Mouse (Mus musculus) thymus, postnatal 36 days (tissue): ENCODE measurements around the gene Auts2.

ENCODE experiments used
- DNase-seq, 2 experiments: peaks; one replicate each; pipeline ENCODE4 v3.0.0; 2022; ENCODE audit warnings: mixed read lengths in 2 of 2

The Auts2 gene

DNA sequence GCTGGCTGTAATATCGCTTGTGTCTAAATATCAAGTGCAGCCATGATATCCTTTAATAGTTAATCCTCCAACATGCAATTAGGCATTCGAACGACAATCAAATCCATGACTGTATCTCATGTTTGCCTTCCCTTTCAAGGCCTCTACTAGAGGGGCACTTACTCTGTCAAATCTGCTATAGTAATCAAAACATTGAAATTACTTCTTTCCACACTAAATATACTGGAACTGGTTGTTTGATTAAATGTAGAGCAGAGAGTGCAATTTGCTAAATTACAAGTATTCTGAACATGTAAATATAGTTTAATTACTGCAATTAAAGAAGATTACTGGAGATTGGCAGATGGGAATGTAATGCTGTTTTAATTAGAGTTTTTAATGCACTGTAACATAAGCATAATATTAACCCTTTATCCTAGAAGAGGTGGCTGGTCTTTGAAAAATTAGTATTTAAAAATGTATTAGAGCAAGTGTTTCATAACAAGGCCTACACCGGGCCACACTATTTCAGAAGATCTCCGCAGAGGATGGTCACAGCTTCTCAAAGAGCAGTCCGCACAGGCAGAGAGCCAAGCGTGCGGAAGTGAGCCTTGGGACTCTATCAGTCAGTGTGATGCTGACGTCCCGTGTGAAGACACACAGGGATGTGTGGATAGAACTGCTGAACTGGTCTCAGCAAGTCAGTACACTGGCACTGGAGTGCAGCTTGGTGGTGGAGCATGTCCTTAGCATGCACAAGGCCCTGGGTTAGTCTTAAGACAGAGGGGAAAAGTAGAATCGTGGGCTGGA is 673.2 kb downstream of the Auts2 start:
- DNase-seq: no peak

DNA sequence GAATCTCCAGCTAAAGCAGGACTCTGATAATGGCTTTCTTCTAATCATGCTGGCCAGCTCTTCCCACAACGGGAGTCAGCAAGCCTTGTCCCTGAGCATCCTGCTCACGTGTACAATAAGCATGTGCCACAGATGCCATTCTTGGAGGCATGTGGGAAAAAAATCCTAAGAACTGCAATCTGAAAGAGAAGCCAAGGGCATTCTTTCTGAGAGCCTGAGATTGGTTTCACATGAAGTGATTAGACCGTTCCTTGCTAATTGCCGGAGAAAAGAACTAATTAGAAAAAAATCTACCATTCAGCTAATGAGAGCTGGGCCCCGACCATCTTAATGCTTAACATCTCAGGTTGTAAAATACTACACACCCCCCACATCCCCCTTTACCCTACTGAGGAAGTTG is 677.9 kb downstream of the Auts2 start:
- DNase-seq: no peak

DNA sequence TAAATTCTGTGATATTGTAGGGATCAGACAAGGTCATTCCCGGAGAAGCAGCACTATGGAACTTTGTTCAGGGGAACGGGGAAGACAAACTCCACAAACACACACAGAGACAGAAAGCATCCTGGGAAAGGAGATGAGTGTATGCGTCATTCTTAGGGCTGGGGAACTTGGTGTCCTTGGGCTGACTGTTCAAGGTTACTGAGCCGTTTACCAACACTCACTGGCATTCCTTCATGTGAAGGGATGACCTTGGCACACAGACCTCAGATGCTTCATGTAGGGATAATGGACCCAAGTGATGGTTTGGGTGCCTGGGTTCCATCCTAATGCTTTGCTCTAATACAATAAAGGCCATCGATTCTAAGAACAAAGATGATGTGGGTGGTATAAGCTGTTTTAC is 685.2 kb downstream of the Auts2 start:
- no peak for DNase-seq

DNA sequence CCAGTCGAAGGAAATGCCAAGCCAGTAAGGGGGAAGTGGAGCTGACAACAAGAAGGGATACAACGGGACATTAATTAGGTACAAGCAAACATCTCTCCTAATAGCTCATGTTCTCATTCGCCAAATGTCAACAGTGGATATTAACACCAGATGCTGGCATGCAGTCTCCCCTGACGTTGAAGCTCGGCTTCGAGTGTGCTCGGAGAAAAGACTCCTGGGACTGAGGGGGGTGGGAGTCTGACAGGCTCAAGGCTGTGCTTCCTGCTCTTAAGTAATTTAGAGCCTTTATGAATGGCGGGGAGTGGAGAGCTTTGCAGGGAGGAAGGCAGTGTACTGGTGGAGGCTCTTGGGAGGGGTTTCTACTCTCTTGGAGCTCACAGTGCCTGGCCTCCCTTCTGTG is 687.8 kb downstream of the Auts2 start:
- DNase-seq: no peak

DNA sequence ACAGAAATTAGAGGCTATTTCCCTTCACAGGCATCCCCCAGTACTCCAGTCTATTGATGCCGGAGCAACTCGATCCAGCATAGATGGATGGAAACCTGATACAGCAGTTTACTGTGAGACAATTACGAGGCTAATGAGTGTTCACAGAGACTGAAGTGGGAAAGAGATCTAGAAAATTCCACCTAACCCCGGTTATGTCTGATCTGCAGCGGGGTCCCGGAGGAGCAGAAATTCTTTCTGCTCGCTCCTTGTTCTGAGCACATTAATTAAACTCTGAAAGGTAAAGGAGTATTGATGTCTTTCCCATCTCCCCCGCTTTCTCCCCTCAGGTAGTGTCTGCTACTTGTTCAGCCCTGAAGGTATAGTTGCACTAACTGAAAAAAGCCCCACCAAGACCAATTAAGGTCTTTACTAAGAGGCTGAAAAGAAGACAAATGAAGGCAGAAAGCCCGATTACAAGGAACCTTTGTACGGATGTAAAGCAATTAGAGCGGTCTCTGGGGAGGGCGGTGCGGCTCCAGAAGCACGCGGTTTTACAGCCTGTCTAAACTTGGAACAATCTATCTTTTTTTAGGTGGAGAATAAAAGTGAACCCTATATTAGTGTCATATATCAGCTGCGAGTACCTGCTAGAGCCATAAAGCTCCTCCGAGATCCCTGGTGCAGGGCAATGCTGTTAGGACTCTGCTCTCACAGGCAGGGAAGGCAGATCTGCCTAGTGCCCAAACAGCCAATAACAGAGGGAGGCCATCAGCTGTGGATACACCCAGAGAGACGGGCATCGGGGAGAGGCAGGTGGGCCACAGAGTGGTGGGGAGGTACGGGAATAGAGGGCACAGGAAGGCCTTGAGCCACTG is 691.3 kb downstream of the Auts2 start:
- no peak for DNase-seq

DNA sequence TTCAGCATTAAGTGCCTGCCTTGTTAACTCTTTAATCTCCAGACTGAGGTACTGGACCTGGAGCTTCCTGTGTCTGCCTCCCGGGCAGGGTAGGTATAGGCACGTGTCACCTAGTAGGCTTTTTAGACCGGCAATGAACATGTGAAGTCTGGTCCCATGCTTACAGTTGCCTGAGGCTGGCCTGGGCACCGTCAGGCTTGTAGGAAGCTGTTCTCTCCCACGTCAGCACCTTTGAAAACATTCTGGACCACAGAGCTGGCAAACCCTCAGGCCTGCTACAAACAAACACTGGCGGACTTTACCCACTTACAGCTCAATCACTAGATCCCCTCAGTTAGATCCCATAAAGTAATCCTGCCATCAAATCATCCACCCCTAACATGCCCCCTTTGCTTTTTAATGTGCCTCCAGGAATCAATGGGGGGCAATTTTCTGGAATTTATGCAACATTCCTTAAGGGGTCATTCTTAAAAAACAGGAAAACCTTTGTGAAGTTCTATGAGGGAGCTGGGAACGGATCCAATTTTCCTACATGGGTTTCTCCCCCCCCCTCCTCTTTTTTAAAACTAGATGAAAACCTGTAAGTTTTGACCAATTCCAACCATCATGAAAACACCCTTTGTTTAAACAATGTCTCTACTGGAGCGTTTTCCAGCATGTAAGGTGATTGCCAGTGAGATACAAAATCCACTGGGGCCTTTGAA is 692.4 kb downstream of the Auts2 start:
- DNase-seq: no peak

DNA sequence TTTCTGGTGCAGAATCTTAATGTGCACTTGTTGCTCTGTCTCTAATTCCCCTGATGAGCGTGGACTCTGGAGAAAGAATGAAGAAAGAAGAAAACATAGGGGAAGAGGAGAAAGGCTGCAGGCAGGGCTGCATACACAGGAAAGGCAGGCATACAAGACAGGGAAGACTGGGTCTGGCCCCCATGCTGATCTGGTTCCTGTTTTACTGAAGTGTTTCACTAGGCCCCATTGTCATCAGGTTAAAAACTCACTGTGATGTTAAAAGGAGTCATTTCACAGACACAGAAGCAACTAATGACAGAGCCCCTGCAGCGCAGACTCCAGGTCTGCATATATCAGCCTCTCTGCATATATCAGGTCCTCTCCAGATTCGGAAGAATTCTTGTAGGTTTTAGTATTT is 693.5 kb downstream of the Auts2 start:
- DNase-seq: no peak

DNA sequence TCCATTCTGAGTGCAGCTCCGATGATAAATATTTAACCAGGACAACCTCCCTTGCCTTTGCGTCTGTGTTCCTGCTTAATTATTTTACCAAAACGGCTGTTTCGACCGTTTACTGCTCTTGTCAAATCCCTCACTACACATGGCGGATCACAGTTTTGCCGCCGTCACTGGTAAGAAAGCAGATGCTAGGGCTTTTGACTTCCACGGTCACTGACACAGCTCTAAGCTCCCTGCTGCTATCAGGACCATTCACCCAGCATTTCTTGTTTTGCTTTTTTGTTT is 698.7 kb downstream of the Auts2 start:
- DNase-seq: no peak

DNA sequence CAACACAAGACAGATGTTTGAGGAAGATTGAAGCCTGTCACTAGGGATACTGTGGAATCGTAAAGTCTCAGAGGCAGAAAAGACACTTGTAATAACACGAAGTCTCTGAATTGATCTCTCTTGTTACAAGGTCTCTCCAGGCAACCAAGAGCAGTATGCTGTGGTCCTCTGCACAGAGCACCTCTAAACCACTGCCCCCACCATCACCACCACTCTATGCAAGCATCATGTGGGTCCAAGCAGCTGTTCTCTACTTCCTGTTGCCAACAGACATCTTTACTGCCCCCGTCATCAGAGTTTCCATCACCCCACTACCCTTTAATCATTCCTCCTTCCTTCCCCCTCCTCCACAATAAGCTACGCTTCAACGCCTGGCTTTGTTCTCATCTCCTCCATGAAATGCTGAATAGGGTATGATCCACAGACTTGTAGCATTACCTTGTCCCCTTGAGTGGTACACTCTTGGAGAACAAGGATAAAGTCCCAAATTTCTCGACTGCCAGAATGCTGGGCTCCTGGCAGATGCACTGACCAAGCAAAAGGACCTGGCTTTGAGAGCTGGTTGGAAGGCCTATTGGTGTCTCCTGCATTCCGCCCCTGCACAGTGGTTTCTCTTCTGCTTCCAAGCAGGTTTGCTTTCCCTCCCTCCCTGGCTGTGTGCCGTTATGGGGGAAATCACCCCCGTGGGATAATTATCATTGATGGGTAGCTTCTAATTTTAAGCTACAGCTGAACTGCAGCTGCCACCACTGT is 699.2 kb downstream of the Auts2 start:
- DNase-seq: no peak

DNA sequence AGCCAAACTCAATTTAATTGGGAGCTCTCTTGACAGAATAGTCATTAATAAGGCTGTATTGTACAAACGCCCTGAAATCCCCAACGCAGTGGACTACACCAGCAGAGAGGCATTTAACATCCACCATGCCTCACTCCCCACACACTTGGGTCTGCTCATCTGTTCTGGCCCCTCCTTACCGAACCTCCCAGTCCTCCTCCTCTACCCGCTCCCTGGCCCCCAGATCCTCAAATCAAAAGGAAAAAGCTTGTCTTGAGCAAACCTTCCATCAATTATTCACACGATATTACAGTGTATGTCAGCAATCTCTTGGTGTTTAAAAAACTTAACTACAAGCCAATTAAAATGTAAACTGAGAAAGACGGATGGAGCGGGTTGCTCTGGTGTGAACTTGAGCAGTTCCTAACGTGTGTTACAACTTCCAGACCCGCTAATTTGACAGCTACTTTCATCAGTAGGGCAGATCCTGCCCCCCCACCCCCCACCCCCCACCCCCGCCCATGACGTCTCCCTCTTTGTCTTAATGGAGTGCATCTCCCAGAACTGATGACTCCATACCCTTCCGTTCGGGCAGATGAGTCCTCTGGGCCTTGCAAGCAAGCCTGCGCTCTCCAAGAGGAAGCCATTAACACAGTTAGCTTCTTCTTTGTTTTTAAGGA is 703.4 kb downstream of the Auts2 start:
- DNase-seq: no peak

DNA sequence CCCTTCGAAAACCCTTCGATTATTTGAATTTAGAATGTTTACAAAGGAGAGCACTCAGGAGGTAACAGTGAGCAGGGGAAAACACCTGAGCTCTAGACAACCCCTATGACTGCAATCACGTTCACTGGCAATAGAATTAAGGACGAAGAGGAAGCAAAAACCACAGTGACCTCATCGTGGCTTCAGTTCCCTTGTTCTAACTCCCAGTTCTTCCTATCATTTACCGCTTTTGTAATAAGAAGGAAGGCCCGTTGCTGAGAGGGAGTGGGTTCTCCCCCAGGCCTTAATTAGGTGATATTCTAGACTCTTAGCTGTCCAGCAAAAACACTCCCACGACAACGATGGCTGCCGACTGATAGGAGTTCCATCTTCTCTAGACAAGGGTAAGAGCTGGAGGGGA is 704.1 kb downstream of the Auts2 start:
- no peak for DNase-seq

DNA sequence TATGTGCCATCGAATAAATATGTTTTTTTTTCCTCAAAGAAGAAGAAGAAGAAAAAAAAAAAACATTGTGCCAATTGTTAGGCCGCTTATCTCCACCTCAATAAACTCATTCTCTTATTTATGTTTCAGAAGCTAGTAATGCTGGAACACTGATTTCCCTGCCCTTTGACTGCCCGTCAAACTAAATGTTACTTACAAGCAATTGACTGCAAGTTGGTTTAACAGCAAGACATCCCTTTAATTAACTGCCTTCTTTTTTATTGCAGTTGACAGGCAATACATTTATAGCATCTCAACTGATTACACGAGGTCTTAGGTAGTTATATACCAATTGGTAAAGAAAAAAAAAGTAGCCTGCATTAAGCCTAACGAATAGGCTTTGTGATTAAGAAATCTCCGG is 705.1 kb downstream of the Auts2 start:
- DNase-seq: no peak

DNA sequence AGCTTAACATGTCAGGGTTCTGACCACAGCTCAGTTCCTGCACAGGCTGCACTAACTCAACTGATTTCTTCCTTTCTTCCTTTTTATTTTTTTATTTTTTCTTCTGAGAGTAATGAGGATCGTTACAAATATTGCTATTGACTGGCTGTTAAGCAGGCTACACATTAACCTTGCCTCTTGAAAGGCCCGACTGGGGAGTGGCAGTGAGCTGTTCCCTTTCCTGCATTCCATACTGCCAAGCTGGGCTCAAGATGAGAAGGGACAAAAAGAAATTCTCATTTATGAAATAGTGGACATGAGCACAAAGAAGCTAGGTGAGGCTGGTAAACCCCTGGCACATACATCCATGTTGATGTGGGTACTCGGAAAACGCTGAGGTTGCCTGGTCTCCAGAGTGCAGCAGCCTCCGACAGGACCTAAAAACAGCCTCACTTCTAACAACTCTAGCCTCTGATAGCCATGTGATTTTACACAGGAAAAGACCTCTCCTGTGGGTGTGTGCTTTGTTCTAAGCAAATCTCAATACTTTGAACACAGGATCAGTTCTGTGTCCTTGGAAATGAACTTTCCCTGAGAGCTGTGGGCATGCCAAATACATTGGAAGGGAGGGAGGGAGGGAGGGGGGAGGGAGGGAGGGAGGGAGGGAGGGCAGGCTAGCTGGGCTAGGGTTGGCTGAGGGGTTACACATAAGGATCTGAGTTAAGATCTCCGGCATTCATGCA is 707.0 kb downstream of the Auts2 start:
- DNase-seq: no peak

DNA sequence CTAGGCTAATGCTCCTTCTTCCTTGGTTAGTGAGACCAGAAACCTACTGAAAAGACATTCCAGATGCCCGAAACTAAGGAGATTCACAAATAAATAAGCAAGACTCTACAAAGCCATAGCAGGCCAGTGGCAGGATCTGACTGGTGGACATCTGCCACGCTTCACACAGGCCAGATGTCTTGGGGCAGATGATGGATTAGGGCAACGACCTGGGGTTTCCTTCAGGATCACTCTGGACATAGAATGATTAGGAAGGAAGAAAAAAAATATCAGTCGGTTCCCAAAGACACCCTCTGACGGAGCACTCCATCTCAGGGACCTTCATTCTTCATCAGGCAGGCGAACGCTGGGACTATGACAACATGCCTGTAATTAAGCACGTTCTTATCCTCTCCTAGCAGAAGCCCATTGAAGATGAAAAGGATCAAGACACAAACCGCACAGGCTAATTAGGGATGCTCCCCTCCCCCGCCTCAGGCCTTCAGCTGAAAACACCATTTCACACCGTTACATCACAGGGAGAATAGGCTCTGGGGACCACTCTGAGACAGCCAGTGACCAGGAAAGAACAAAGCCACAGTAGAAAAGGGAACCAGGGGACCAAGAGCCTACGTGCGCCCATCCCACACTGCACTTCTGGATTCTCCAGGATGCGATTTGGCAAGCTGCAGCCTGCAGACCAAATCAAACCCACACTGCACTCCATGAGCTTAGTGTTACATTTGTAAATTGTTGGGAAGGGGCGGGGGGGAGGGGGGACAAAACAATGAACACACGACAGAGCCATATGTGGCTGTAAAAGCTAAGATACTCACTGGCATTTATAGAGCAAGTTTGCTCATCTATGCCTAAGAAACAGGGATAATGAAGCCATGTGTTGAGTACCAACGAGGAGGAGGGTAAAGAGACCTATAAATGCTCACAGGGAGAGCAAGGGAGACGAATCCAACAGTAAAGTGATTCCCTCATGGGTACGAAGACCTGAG is 710.0 kb downstream of the Auts2 start:
- no peak for DNase-seq

DNA sequence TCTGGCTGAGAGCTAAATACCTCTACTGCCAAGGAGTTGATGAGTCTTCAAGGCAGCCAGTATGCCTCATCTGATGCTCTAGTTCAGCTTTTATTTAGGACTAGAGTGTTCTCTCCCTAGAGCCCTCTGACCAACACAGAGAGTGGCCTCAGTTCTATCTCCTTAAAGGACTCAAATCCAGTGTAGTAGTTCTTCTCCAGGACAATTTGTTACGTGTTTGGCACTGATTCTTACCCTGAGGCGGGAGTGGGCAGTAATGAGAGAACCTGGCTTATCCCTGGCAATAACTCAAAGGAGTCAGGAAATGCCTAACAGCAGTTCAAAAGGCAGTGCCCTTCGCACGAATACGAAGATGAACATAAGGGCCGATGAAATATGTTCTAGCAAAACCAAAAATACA is 713.0 kb downstream of the Auts2 start:
- no peak for DNase-seq

DNA sequence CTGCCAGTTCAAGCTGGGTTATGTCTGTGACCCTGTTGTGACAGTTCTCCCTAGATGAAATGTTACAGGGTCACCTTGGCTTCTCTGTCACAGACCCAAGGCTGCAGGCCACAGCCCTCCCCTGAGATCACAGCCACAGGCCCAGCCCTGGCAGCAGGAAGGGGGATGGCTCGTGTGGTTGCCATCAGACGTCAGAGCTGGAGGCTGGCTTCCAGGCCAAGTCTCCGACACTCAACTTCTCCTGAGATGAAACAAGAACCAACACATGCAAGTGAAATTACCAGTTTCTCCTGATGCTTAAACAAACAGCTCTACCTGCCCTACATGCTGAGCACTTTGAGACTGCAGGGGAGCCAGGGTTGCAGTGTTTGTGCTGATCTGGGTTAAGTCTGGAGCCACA is 713.9 kb downstream of the Auts2 start:
- no peak for DNase-seq

DNA sequence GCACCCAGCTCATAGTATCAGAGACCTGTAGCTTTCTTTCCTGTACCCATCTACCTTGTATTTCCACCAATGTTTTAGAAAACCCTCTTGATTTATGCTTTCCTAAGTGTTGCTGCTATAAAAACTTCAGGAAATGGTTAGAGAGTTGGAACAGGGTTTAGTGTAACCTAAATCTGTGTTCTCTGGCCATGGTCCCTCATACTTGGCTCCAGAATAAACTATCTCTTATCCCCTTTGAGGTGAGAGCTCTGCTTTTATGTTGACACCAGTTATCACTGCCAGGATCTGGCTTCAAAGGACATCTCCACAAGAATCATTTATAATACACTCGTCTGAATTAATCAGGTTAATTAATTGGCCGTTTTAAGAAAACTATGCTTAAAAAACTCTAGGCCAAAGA is 714.5 kb downstream of the Auts2 start:
- DNase-seq: no peak

DNA sequence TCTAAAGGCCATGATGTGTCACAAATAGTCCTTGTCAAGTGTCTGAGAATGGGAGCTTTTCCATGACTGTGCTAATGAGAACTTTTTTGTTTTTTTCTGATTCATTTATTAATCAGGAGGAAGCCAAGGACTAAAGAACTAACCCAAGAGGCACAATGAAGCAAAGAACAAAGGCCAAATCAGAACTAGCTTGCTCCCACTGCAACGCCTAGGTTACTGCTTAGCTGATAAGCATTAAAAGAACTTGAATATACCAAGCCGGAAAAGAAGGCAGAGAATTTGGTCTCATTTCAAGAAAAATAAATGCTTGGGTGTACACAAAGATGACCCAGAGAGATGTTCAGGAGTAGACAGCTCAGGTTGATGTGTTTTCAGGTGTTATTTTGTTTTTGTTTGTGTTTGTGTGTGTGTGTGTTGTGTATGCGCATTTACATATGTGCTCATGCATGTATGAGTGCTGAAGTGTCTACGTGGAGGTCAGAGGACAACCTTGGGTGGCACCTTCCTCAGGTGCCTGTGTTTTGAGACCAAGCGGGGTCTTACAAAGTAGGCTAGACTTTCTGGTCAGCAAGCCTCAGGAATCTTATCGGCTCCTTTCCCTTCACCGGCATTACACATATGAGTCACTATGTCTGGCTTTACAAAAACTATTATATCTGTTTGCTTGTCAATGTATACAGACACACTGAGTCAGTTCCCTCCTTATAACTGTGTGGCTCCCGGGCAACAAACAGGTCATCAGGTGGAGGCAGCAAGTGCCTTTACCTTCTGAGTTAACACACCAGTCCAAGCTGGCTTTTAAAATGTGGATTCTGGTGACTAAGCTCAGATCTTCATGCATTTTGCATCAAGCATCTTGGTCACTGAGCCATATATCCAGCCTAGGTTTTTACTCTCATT is 716.5 kb downstream of the Auts2 start:
- no peak for DNase-seq

DNA sequence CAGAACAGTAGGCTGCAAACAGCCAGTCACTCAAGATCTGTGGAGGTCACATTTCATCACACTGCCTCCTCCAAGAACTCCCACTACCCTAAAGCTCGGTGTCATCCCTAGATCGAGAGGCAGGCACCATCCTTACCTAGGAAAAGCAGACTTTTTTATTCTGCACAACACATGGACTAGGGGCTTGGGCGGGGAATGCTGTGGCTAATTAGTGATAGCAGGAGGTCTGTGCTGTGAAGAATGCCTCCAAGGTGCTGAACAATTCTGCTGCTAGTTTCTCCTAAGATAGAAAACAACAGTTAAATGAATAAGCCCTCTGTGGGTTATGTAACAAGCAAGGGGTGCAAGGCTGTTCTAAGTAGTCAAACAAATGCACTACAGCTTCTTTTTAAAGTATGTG is 717.7 kb downstream of the Auts2 start:
- no peak for DNase-seq
